Mouse (Mus musculus): Measurements from ENCODE around the gene Macrod1. TPM values are rescaled to one million over a fixed set of nuclear protein-coding genes. Genes with fewer than 3 reads are reported as not detected.

The Macrod1 gene
- total RNA-seq, 2 experiments from 2014 or later, result 240 to 243 TPM

GRCm38 (mm10) chr19:7054772-7055171 lies 1.8 kb upstream of the Macrod1 start:
- no peak for DNase-seq (ENCODE audit: low spot score)
- intact Hi-C loops (cut with DNase I), result no loop called here

DNA sequence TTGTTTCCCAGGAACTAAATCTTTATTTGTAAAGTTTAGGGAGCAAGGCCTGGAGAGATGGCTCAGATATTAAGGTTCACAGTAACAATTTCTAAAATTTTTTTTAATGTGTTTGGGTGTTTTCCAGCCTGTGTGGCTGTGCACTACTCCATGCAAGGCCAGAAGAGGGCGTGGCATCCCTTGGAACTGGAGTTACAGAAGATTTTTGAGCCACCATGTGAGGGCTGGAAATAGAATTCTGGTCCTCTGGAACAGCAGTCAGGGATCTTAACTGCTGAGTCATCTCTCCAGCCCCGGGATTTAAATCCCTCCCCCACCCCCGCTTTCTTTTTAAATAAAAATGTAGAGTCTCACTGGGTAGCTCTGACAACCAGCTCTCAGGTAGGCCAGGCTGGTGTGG lies 1.4 kb upstream of the Macrod1 start:
- DNase-seq (ENCODE audit: low spot score), result no peak
- intact Hi-C loops (cut with DNase I), result no loop called here

DNA sequence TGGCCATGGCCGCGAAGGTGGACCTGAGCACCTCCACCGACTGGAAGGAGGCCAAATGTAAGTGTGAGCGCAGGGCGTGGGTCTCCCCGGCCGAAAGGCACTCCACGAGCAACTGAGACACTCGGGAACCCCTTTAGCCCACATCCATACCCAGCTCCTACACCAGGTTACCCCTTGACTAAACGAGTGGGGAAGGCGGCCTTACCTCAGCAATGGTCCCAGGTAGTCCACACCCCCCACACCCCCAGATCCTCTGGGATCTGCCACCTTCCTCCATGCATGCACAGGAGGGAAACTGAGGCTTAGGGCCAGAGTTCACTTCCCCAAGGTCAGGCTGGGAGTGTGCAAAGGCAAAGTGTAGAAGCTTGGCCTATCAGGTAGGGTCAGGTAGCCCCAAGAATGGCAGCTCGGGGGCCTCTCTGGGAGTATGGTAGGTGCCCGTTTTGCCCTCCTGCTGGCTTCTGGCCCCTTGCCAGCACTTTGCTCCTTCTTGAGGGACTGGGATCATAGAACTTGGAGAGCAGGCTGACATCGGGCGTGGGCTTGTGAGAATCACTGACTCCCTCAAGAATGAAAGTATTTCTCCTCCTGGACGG lies 614 bp downstream of the Macrod1 start:
- intact Hi-C loops (cut with DNase I), result no loop called here
- no peak for DNase-seq (ENCODE audit: low spot score)

DNA sequence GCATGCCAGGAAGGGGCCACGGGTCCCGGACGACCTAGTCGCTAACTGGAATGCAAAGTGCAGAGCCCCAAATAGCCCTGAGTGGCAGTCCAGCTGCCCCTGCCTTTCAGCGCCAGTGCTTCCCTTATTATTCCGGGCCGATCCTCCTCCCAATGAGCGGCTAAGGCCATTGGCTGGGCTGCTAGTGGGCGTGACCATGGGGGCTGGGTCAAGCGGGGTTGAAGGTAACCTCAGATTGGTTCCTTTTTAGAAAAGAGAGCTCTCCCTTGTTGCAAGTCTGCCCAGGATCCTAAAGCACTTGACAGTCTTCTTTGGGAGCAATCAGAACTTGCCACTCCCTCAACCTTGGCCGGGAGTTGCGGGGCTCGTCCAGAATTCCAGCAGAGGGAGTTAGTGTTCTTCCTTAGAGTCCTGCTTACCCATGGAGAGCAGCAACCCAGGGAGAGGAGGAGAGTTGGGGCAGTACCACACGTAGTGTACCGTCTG lies 1.2 kb downstream of the Macrod1 start:
- peak; percentile 79 for DNase-seq (ENCODE audit: low spot score)
- intact Hi-C loops (cut with DNase I), result no loop called here

DNA sequence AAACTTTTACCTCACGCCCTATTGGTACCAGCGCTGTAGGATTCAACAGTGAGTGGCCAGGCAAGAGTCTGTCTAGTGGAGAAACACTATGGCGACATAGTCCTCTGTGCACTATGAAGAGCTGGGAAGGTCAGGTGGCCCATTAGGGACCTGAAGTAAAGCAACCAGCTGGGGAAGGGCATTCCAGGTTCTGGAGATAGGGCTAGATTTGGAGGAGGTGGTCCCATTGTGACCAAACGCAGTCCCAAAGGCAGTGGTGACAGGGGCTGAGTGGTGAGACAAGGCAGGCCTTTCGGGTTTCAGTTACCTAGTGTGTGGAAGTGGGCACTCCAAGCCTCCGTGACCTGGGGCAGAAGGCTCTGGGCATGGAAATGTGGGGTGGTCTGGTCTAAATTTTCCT lies 1.9 kb downstream of the Macrod1 start:
- intact Hi-C loops (cut with DNase I), result no loop called here
- DNase-seq (ENCODE audit: low spot score), result no peak

DNA sequence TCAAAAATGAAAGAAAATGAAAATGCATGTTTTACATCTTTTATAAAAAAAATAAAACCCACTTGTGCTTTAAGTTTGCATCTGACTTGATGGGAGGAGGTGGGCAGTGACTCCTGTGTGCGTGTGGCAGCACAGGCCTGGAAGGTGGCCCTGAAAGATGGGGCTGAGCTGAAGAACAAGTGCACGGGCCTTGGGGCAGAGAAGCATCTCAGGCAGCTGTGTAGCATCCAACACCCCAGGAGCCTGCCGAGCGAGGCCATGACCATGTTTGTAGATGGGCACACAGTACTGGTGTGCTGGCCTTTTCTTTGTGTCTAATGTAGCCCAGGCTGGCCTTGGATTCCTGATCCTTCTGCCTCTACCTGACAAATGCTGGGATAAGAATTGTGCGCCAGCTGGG lies 5.5 kb downstream of the Macrod1 start:
- DNase-seq (ENCODE audit: low spot score), result no peak
- intact Hi-C loops (cut with DNase I), result loop anchor here (10.0 kb wide), 2 partner anchors 283 to 373 kb away; partner anchors contain the start of gene Mark2

DNA sequence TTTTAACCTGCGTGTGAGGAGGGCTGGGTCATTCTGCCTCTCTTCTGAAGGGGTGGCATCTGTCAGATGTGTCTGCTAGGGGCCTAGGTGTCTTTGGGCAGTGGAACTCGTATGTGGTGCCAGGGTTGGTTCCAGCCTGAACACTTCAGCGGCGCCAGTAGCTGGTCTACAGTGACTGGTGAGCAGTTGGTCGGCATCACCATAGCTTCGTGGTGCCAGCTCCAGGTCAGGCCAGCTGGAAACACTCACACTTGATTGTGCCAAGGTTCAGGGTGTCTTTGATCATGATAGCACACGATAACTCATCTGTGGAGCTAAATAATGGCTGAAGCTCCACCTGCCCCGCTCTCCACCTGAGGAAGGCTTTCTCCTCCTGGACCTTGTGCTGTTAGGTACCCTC lies 6.3 kb downstream of the Macrod1 start:
- intact Hi-C loops (cut with DNase I), result loop anchor here (10.0 kb wide), 2 partner anchors 282 to 372 kb away; partner anchors contain the start of gene Mark2
- DNase-seq (ENCODE audit: low spot score), result no peak

DNA sequence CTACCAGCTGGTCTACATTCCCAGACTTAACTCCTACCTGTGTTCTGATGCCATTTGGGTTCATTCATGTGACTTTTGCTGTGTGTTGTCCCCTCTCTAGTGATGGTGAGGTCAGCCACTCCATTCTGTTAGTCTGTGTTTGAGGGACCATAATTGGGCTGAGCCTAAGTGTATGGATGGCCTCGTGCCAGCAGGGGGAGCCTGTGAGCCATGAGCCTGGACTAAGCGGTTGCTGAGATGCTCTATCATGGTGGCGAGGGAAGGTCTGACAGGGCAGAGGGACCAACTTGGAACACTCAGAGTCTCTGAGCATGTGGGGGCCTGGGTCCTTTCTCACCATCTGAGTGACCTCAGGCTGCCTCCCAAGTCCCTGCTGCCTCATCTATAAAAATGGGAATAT lies 8.0 kb downstream of the Macrod1 start:
- intact Hi-C loops (cut with DNase I), result loop anchor here (1.0 to 10.0 kb wide), 3 partner anchors 132 to 370 kb away; partner anchors contain the start of gene Mark2
- DNase-seq (ENCODE audit: low spot score), result peak; percentile 40

GRCm38 (mm10) chr19:7066034-7066827 lies 9.6 kb downstream of the Macrod1 start:
- no peak for DNase-seq (ENCODE audit: low spot score)

GRCm38 (mm10) chr19:7066828-7067342 lies 10.3 kb downstream of the Macrod1 start:
- no peak for DNase-seq (ENCODE audit: low spot score)
- intact Hi-C loops (cut with DNase I), result loop anchor here (10.0 kb wide), 2 partner anchors 278 to 368 kb away; partner anchors contain the start of gene Mark2

More at GRCm38 (mm10) chr19:7066034-7066827, 9.6 kb downstream of the Macrod1 start:
- intact Hi-C loops (cut with DNase I), result loop anchor here (10.0 kb wide), 2 partner anchors 279 to 369 kb away; partner anchors contain the start of gene Mark2

- DNase-seq (ENCODE audit: low spot score), result no peak
- intact Hi-C loops (cut with DNase I), result loop anchor here (1.0 to 10.0 kb wide), 3 partner anchors 129 to 367 kb away; partner anchors contain the start of gene Mark2
These were observed 10.9 kb downstream of the Macrod1 start for GRCm38 (mm10) chr19:7067344-7068050.

DNA sequence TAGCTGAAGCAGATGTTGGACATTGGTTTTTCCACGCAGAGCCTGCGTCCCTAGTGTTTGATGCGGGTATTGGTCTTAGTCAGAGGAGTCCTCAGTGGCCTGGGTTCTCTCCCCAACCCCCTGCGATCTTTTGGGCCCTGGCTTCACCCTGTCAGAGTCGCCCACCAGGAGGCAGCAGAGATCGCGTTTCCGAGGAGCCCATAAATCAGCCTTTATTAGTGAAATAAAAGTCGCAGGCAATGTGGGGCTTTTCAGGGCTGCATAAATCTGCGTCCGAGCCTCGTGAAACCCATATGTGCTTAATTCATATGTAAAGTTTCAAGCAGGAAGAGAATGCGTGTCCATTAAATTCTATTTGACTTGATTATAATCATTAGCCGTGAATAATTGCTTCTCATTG lies 11.5 kb downstream of the Macrod1 start:
- no peak for DNase-seq (ENCODE audit: low spot score)
- intact Hi-C loops (cut with DNase I), result loop anchor here (1.0 to 10.0 kb wide), 3 partner anchors 128 to 367 kb away; partner anchors contain the start of gene Mark2

DNA sequence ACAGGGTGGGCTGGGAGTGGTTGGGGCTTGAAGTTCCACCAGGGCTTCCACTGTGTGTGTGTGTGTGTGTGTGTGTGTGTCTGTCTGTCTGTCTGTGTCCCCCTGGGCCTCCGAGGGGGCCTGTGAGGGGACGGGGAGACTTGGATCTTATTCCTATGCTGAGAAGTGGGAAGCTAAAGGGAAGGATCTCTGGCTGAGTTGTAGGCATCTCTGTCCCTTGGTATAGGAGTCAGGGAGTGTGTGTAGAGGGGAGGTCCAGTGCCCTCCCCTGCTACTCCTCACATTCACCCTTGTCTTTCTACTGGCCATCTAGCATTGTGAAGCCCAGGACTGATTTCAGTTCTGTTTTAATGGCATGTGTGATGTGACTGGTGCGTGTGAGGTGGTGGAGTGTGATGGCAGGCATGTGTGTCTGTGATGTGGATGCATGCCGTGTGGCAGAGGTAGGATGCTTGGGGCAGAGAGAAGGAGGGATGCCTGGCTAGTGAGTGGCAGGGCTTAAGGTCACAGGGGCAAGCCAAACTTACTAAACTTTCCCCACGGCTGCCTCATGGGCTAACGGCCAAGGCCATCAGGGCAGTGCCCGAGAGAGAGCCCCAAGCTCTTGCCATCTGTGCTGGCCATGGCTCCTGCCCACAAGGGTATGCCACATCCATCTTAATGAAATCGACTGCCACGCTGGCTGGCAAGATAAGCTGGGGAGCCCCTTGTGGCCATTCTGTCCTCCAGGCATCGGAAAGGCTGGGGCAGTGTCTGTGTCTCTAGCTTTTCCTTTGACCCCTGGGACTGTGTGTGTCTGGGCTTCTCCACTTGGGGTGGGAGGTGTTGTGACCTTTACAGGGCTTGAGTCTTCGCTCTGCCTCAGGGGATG lies 12.3 kb downstream of the Macrod1 start:
- DNase-seq (ENCODE audit: low spot score), result no peak
- intact Hi-C loops (cut with DNase I), result loop anchor here (1.0 to 10.0 kb wide), 3 partner anchors 127 to 366 kb away; partner anchors contain the start of gene Mark2

DNA sequence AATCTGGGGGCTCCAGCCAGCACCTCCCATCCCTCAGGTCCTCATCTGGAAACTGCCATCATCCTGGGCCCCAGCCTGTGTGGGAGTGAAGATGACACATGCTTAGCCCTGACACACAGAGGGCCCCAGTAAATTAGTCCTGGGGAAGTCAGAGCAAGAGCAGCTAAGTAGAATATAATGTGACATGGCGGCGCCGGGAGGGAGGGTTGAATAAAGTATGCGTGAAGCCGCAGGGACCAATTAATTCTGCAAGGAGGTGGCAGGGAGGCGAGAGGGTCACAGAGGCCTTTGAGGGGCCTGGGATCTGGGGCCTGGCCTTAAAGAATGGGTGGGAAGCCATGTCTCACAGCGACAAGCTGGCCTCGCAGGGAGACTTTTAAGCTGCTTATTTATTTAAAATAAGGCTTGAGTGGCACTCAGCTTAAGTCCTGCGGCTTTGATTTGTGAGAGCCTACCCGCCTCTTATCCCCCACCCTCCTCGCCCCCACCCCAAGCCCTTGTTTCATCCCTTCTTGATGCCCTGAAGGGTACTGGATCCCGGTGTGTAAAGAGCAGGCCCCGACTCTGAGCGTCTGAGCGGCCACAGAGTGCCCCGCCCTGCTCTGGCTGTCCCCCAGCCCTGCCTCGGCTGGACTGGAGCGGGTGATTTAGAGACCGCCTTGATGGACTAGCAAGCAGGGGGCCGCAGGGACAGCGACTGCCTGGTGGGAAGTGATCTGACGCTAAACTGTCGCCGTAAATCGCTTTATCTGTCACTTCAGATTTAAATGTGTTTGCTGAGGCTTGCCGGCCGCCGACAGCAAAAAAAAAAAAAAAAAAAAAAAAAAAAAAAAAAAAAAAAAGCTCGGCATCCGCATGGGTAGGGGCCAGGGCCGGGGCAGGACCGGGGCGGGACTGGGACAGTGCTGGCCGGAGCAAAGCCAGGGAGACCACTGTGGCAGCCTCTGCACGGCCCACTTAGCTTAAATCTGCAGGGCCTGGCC lies 13.5 kb downstream of the Macrod1 start:
- intact Hi-C loops (cut with DNase I), result loop anchor here (10.0 kb wide), 2 partner anchors 275 to 365 kb away; partner anchors contain the start of gene Mark2
- no peak for DNase-seq (ENCODE audit: low spot score)

- intact Hi-C loops (cut with DNase I), result no loop called here
- DNase-seq (ENCODE audit: low spot score), result no peak
These were observed 14.2 kb downstream of the Macrod1 start for GRCm38 (mm10) chr19:7070775-7071174.

- intact Hi-C loops (cut with DNase I), result no loop called here
- no peak for DNase-seq (ENCODE audit: low spot score)
These were observed 15.6 kb downstream of the Macrod1 start for GRCm38 (mm10) chr19:7072221-7072620.

DNA sequence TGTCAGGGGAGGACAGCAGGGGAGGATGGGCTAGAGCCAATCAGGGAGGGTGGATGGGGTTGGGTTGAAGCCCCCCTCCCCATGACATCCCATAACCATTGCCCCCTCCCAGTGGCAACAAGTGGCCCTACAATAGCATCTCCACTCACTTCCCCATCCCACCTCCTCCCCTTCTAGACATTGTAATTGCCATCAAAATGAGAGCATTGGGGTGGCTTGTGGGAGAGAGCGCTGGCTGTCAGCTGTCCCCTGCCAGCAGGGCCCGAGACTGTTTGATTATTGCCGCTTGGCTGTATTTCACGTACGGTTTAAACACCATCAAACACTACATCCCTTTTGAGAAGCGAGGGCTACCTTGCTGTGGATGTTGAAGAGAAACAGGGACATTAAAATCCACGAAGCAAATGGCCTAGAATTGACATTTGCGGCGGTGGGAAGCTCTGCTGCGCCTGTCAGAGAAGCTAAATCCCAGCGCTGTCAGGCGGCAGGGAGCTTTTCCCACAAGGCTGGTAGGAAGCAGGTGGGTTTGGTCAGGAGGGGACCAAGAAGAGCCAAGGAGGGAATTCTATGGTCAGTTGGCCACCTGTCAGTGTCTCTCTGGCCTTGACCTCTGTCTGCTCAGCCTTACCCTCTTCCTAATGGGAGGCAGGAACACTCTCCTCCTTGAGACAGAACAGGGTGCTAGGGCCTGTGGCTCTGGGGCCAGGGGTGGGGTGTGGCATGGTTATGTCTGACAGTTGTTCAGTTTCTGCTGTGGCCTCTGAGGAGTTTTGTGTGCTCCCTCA lies 17.6 kb downstream of the Macrod1 start:
- intact Hi-C loops (cut with DNase I), result no loop called here

More for the DNA sequence above, 17.6 kb downstream of the Macrod1 start:
- DNase-seq (ENCODE audit: low spot score), result no peak
